Mouse (Mus musculus) layer of hippocampus, postnatal 25 days (tissue): ENCODE measurements at regions not wholly inside any gene's neighbourhood (a gene's known extent, or its start where the extent isn't known, plus 50 kb on each side); places are given as distances from the start of the nearest gene placed in this dataset.
"Not testable (repeated sequence)": the region's sequence is repeated elsewhere in the genome, so short reads cannot be mapped to it uniquely, and the experiment has no call there.

Experiments
- DNase-seq, 2 experiments: peaks; one replicate each; pipeline ENCODE4 v3.0.0; 2022; ENCODE audit warnings: mixed read lengths in 2 of 2, low spot score in 1 of 2; ENCODE audit errors: extremely low spot score in 1 of 2

GRCm38 (mm10) chr5:68252671-68253070 is 221.0 kb downstream of the Grxcr1 start:
- DNase-seq, result peak; percentile 36 to 81

- DNase-seq, result no peak
Measured at GRCm38 (mm10) chr5:68253476-68253875, 221.8 kb downstream of the Grxcr1 start.

- no peak for DNase-seq
Measured at GRCm38 (mm10) chr5:68254111-68254510, 222.5 kb downstream of the Grxcr1 start.

- no peak for DNase-seq
Measured at GRCm38 (mm10) chr5:68264206-68264605, 232.6 kb downstream of the Grxcr1 start.

GRCm38 (mm10) chr5:68274271-68274670 is 242.6 kb downstream of the Grxcr1 start:
- no peak for DNase-seq

GRCm38 (mm10) chr5:68275558-68276263 is 244.1 kb downstream of the Grxcr1 start:
- no peak for DNase-seq

GRCm38 (mm10) chr5:68295774-68296173 is 264.1 kb downstream of the Grxcr1 start:
- not testable (repeated sequence) for DNase-seq

- DNase-seq, result no peak
Measured at GRCm38 (mm10) chr5:68313187-68313586, 281.6 kb downstream of the Grxcr1 start.

GRCm38 (mm10) chr5:68318979-68319378 is 287.3 kb downstream of the Grxcr1 start:
- DNase-seq, result no peak

- no peak for DNase-seq
Measured at GRCm38 (mm10) chr5:68326998-68327593, 295.5 kb downstream of the Grxcr1 start.

GRCm38 (mm10) chr5:68329311-68329710 is 297.7 kb downstream of the Grxcr1 start:
- no peak for DNase-seq

- no peak for DNase-seq
Measured at GRCm38 (mm10) chr5:68329828-68330227, 298.2 kb downstream of the Grxcr1 start.

GRCm38 (mm10) chr5:68350921-68351320 is 319.3 kb downstream of the Grxcr1 start:
- no peak for DNase-seq

- peak in 1 of 2 experiments; percentile 6 for DNase-seq
Measured at GRCm38 (mm10) chr5:68351793-68352192, 320.2 kb downstream of the Grxcr1 start.

GRCm38 (mm10) chr5:68353211-68353610 is 321.6 kb downstream of the Grxcr1 start:
- no peak for DNase-seq

GRCm38 (mm10) chr5:68353816-68354215 is 322.2 kb downstream of the Grxcr1 start:
- DNase-seq, result not testable (repeated sequence)

- no peak for DNase-seq
Measured at GRCm38 (mm10) chr5:68361581-68362211, 330.1 kb downstream of the Grxcr1 start.

- no peak for DNase-seq
Measured at GRCm38 (mm10) chr5:68373082-68373481, 341.4 kb downstream of the Grxcr1 start.
